Mouse (Mus musculus) lung, adult 2 months (tissue): ENCODE data around the gene Tmem80. TPM values are rescaled to one million over a fixed set of nuclear protein-coding genes. Genes with fewer than 3 reads are reported as not detected.
A peak's percentile ranks its signal among the peaks of the same experiment; 100 is the strongest.

Experiments
- DNase-seq: peaks from one replicate; pipeline ENCODE4 v3.0.0; 2022
- H3K4me1 ChIP-seq: fragments of 200-500 bp; 2 replicates; pipeline ENCODE4 v1.6.1; 2011; ENCODE audit warnings: low read length; ENCODE audit not compliant: control insufficient read depth, insufficient read depth
- H3K4me3 ChIP-seq: fragments of 200-500 bp; replicated peaks from 2 replicates; pipeline ENCODE3; 2011; ENCODE audit warnings: low read depth, mild to moderate bottlenecking, control low read depth, low read length; ENCODE audit errors: extremely low read depth
- CTCF ChIP-seq: fragments of 200-500 bp; IDR thresholded peaks from 2 replicates; pipeline ENCODE4 v1.5.1; 2011; ENCODE audit warnings: mild to moderate bottlenecking, low read length, control low read depth; ENCODE audit not compliant: insufficient read depth
- POLR2A ChIP-seq: fragments of 200-500 bp; IDR thresholded peaks from 2 replicates; pipeline ENCODE4 v1.6.1; 2011; ENCODE audit warnings: low read depth, mild to moderate bottlenecking, control low read depth, low read length, borderline replicate concordance; ENCODE audit errors: extremely low read depth
- WGBS: fragments of 180-500 bp; shearing (Covaris S2); methylation state at CpG from one replicate; pipeline ENCODE4 v1.1.7; 2018; 5-methylcytosine and 5-hydroxymethylcytosine counted together
- polyA plus RNA-seq: library from polyadenylated mRNA; depleted of rRNA; stranded (reverse); fragments of >200 nt; gene quantifications from 2 replicates; pipeline ENCODE4 v1.2.3, GENCODE M21; 2012

The Tmem80 gene
- polyA plus RNA-seq, 1 experiment, result 49.2 TPM

GRCm38 (mm10) chr7:141337716-141338416 lies 10.3 kb downstream of the Tmem80 start:
- DNase-seq, result no peak
- whole genome bisulfite sequencing, result 55% methylated on average over 3 of the region's 3 CpGs
- TF ChIP-seq CTCF (no peak), POLR2A (no peak)
- Histone ChIP-seq H3K4me1 (peaks cover 8% of the 10 kb centered on the region), H3K4me3 (no peak overlapping the region)

- Histone ChIP-seq H3K4me1 (peaks cover 8% of the 10 kb centered on the region), H3K4me3 (peak within 1 kb of the TSS; percentile 43)
- DNase-seq, result peak; percentile 83
- 10% methylated on average over 23 of the region's 23 CpGs for WGBS
- TF ChIP-seq POLR2A, result peak; percentile 72; the same call in 1 of the 2 replicates
- no peak for TF ChIP-seq CTCF
These were observed 11.1 kb downstream of the Tmem80 start, which contains the start of gene Eps8l2 for GRCm38 (mm10) chr7:141338576-141339131. Gene Eps8l2, plus strand, starts transcription at chr7:141338880.

- 50% methylated on average over 20 of the region's 20 CpGs for WGBS
These were observed 11.8 kb downstream of the Tmem80 start for GRCm38 (mm10) chr7:141339215-141339920.

GRCm38 (mm10) chr7:141340023-141340422 lies 12.5 kb downstream of the Tmem80 start:
- DNase-seq, result no peak
- peak overlapping the region; percentile 37 for H3K4me3 ChIP-seq
- no peak for TF ChIP-seq CTCF
- WGBS, result 59% methylated on average over 7 of the region's 7 CpGs
- H3K4me1 ChIP-seq, result peaks cover 8% of the 10 kb centered on the region

More at GRCm38 (mm10) chr7:141339215-141339920, 11.8 kb downstream of the Tmem80 start:
- Histone ChIP-seq H3K4me3 (peak overlapping the region; percentile 43), H3K4me1 (peaks cover 8% of the 10 kb centered on the region)
- no peak for TF ChIP-seq POLR2A
- no peak for TF ChIP-seq CTCF
- DNase-seq, result no peak

GRCm38 (mm10) chr7:141340476-141340875 lies 12.9 kb downstream of the Tmem80 start:
- 57% methylated on average over 6 of the region's 6 CpGs for WGBS
- Histone ChIP-seq H3K4me1 (peaks cover 8% of the 10 kb centered on the region), H3K4me3 (no peak overlapping the region)
- TF ChIP-seq CTCF (no peak), POLR2A (peak; percentile 21; the same call in 1 of the 2 replicates)
- DNase-seq, result peak; percentile 65

GRCm38 (mm10) chr7:141341689-141342226 lies 14.2 kb downstream of the Tmem80 start:
- WGBS, result 71% methylated on average over 10 of the region's 10 CpGs
- Histone ChIP-seq H3K4me1 (peaks cover 8% of the 10 kb centered on the region), H3K4me3 (no peak overlapping the region)
- no peak for DNase-seq
- no peak for TF ChIP-seq POLR2A
- no peak for TF ChIP-seq CTCF

GRCm38 (mm10) chr7:141343230-141343629 lies 15.7 kb downstream of the Tmem80 start:
- TF ChIP-seq CTCF (no peak), POLR2A (no peak)
- 80% methylated on average over 2 of the region's 2 CpGs for WGBS
- DNase-seq, result no peak
- H3K4me1 ChIP-seq, result peaks cover 2% of the 10 kb centered on the region; the same call in 1 of the 2 replicates
- H3K4me3 ChIP-seq, result no peak overlapping the region

GRCm38 (mm10) chr7:141343696-141344095 lies 16.2 kb downstream of the Tmem80 start:
- Histone ChIP-seq H3K4me1 (no peaks in the 10 kb centered on the region), H3K4me3 (no peak overlapping the region)
- no peak for TF ChIP-seq POLR2A
- no peak for TF ChIP-seq CTCF
- DNase-seq, result no peak
- 69% methylated on average over 7 of the region's 7 CpGs for WGBS

- TF ChIP-seq POLR2A (no peak), CTCF (no peak)
- 79% methylated on average over 5 of the region's 5 CpGs for WGBS
- no peak for DNase-seq
- Histone ChIP-seq H3K4me3 (no peak overlapping the region), H3K4me1 (no peaks in the 10 kb centered on the region)
These were observed 17.2 kb downstream of the Tmem80 start for GRCm38 (mm10) chr7:141344787-141345186.

- DNase-seq, result no peak
- no peak overlapping the region for H3K4me3 ChIP-seq
- 64% methylated on average over 6 of the region's 6 CpGs for WGBS
- no peaks in the 10 kb centered on the region for H3K4me1 ChIP-seq
- TF ChIP-seq POLR2A, result no peak
These were observed 23.5 kb downstream of the Tmem80 start for GRCm38 (mm10) chr7:141351061-141351460.
